Mouse (Mus musculus): ENCODE results near the gene Arhgdia. TPM values are rescaled to one million over a fixed set of nuclear protein-coding genes. Genes with fewer than 3 reads are reported as not detected.

The Arhgdia gene
- total RNA-seq, 2 experiments from 2014 or later: 266 to 282 TPM

Small RNAs within 50 kb of the gene (microRNA-seq; reads per million reads assigned to microRNA genes)
- 1.2 to 3.0 reads per million in 2 experiments for gene Mir6936

Other genes starting within 250 kb of the Arhgdia start
- gene Actg1, start 233.1 kb downstream of the Arhgdia start, total RNA-seq (2021): 1,000 to 10,000 TPM; 1,262 to 1,401 TPM
- 1 to 10 TPM in 1 of 2 experiments, not detected in 1; 1.0 TPM for gene Fscn2, start 220.1 kb downstream of the Arhgdia start, total RNA-seq (2021)
- 10 to 100 TPM; 17.3 to 21.6 TPM for gene Faap100, start 202.9 kb downstream of the Arhgdia start, total RNA-seq (2021)
- gene Nploc4, start 143.9 kb downstream of the Arhgdia start, total RNA-seq (2021): 10 to 100 TPM; 59.9 to 64.4 TPM
- gene Tspan10, start 139.0 kb downstream of the Arhgdia start, total RNA-seq (2021): under 1 TPM in 1 of 2 experiments, not detected in 1; 0.30 TPM
- under 1 TPM; 0.48 to 0.90 TPM for gene Pde6g, start 128.1 kb downstream of the Arhgdia start, total RNA-seq (2021)
- 10 to 100 TPM; 13.2 to 15.6 TPM for gene Oxld1, start 123.6 kb downstream of the Arhgdia start, total RNA-seq (2021)
- 10 to 100 TPM; 25.3 to 31.8 TPM for gene Ccdc137, start 123.5 kb downstream of the Arhgdia start, total RNA-seq (2021)
- gene Arl16, start 114.0 kb downstream of the Arhgdia start, total RNA-seq (2021): 10 to 100 TPM; 48.3 to 49.8 TPM
- gene Mrpl12, start 97.0 kb downstream of the Arhgdia start, total RNA-seq (2021): 10 to 100 TPM; 70.4 to 71.7 TPM
- gene Slc25a10, start 89.8 kb downstream of the Arhgdia start, total RNA-seq (2021): 10 to 100 TPM; 18.7 to 20.4 TPM
- under 1 TPM; 0.15 to 0.18 TPM for gene Gcgr, start 50.9 kb downstream of the Arhgdia start, total RNA-seq (2021)
- gene Mcrip1, start 31.9 kb downstream of the Arhgdia start, total RNA-seq (2021): 10 to 100 TPM; 71.3 to 71.6 TPM
- not detected for gene Ppp1r27, start 30.5 kb downstream of the Arhgdia start, total RNA-seq (2021)
- gene P4hb, start 8.4 kb downstream of the Arhgdia start, total RNA-seq (2021): 100 to 1,000 TPM; 118 to 122 TPM
- 10 to 100 TPM; 60.0 to 67.6 TPM for gene Alyref, start 16.7 kb upstream of the Arhgdia start, total RNA-seq (2021)
- gene Anapc11, start 16.8 kb upstream of the Arhgdia start, total RNA-seq (2021): 100 to 1,000 TPM in 1 of 2 experiments, 10 to 100 TPM in 1; 85.0 to 103 TPM
- 1 to 10 TPM; 1.2 to 1.8 TPM for gene Npb, start 26.9 kb upstream of the Arhgdia start, total RNA-seq (2021)
- gene Pcyt2, start 36.3 kb upstream of the Arhgdia start, total RNA-seq (2021): 100 to 1,000 TPM; 138 to 157 TPM
- gene Sirt7, start 43.6 kb upstream of the Arhgdia start, total RNA-seq (2021): 10 to 100 TPM; 40.7 to 41.5 TPM
- gene Mafg, start 52.0 kb upstream of the Arhgdia start, total RNA-seq (2021): 10 to 100 TPM; 77.3 to 86.3 TPM
- gene Pycr1, start 62.1 kb upstream of the Arhgdia start, total RNA-seq (2021): 1 to 10 TPM; 1.8 to 2.1 TPM
- 1 to 10 TPM; 4.2 to 4.4 TPM for gene Myadml2, start 66.5 kb upstream of the Arhgdia start, total RNA-seq (2021)
- 1 to 10 TPM; 3.6 to 3.7 TPM for gene Notum, start 79.6 kb upstream of the Arhgdia start, total RNA-seq (2021)
- 10 to 100 TPM; 45.6 to 47.6 TPM for gene Aspscr1, start 91.3 kb upstream of the Arhgdia start, total RNA-seq (2021)
- 10 to 100 TPM; 15.5 to 15.7 TPM for gene Cenpx, start 132.1 kb upstream of the Arhgdia start, total RNA-seq (2021)
- gene Lrrc45, start 132.3 kb upstream of the Arhgdia start, total RNA-seq (2021): 10 to 100 TPM; 56.6 to 69.3 TPM
- gene Rac3, start 139.8 kb upstream of the Arhgdia start, total RNA-seq (2021): 10 to 100 TPM; 36.5 to 41.0 TPM
- 10 to 100 TPM in 1 of 2 experiments, 1 to 10 TPM in 1; 8.1 to 10.8 TPM for gene Dcxr, start 145.7 kb upstream of the Arhgdia start, total RNA-seq (2021)
- 1 to 10 TPM; 1.7 to 2.3 TPM for gene Cbr2, start 150.5 kb upstream of the Arhgdia start, total RNA-seq (2021)
- 10 to 100 TPM; 19.5 to 20.1 TPM for gene Hmga1b, start 181.2 kb upstream of the Arhgdia start, total RNA-seq (2021)
- 10 to 100 TPM; 66.1 to 68.6 TPM for gene Rfng, start 202.6 kb upstream of the Arhgdia start, total RNA-seq (2021)
- gene Gps1, start 202.6 kb upstream of the Arhgdia start, total RNA-seq (2021): 100 to 1,000 TPM; 146 to 147 TPM
- gene Dus1l, start 214.8 kb upstream of the Arhgdia start, total RNA-seq (2021): 10 to 100 TPM; 44.7 to 52.9 TPM
- 100 to 1,000 TPM; 173 to 191 TPM for gene Fasn, start 242.9 kb upstream of the Arhgdia start, total RNA-seq (2021)